Mouse (Mus musculus): ENCODE results near the gene Erc2.

Erc2 gene

GRCm38 (mm10) chr14:28375642-28376091 lies 753.4 kb downstream of the Erc2 start:
- DNase-seq (ENCODE audit: low read depth, low spot score): no peak

GRCm38 (mm10) chr14:28376208-28376805 lies 754.1 kb downstream of the Erc2 start:
- no peak for DNase-seq (ENCODE audit: low read depth, low spot score)

GRCm38 (mm10) chr14:28377519-28377918 lies 755.3 kb downstream of the Erc2 start:
- DNase-seq (ENCODE audit: low read depth, low spot score): no peak

- DNase-seq (ENCODE audit: low read depth, low spot score): no peak
These were observed 757.9 kb downstream of the Erc2 start for GRCm38 (mm10) chr14:28380129-28380528.

- DNase-seq (ENCODE audit: low read depth, low spot score): no peak
These were observed 759.7 kb downstream of the Erc2 start for GRCm38 (mm10) chr14:28381801-28382550.

- DNase-seq (ENCODE audit: low read depth, low spot score): no peak
These were observed 764.8 kb downstream of the Erc2 start for GRCm38 (mm10) chr14:28386815-28387607.

- no peak for DNase-seq (ENCODE audit: low read depth, low spot score)
These were observed 776.7 kb downstream of the Erc2 start for GRCm38 (mm10) chr14:28398915-28399314.

GRCm38 (mm10) chr14:28399897-28400296 lies 777.7 kb downstream of the Erc2 start:
- DNase-seq (ENCODE audit: low read depth, low spot score): no peak

GRCm38 (mm10) chr14:28405277-28405840 lies 783.1 kb downstream of the Erc2 start:
- no peak for DNase-seq (ENCODE audit: low read depth, low spot score)

GRCm38 (mm10) chr14:28409390-28409789 lies 787.2 kb downstream of the Erc2 start:
- no peak for DNase-seq (ENCODE audit: low read depth, low spot score)

GRCm38 (mm10) chr14:28409796-28410347 lies 787.6 kb downstream of the Erc2 start:
- no peak for DNase-seq (ENCODE audit: low read depth, low spot score)

GRCm38 (mm10) chr14:28410789-28411225 lies 788.6 kb downstream of the Erc2 start:
- no peak for DNase-seq (ENCODE audit: low read depth, low spot score)

- DNase-seq (ENCODE audit: low read depth, low spot score): no peak
These were observed 790.2 kb downstream of the Erc2 start for GRCm38 (mm10) chr14:28412252-28412995.

GRCm38 (mm10) chr14:28413516-28413915 lies 791.3 kb downstream of the Erc2 start:
- no peak for DNase-seq (ENCODE audit: low read depth, low spot score)

- DNase-seq (ENCODE audit: low read depth, low spot score): no peak
These were observed 794.8 kb downstream of the Erc2 start for GRCm38 (mm10) chr14:28417019-28417418.

GRCm38 (mm10) chr14:28418497-28418896 lies 796.3 kb downstream of the Erc2 start:
- DNase-seq (ENCODE audit: low read depth, low spot score): no peak

- no peak for DNase-seq (ENCODE audit: low read depth, low spot score)
These were observed 797.0 kb downstream of the Erc2 start for GRCm38 (mm10) chr14:28419188-28419587.

GRCm38 (mm10) chr14:28420596-28420995 lies 798.4 kb downstream of the Erc2 start:
- DNase-seq (ENCODE audit: low read depth, low spot score): no peak

- DNase-seq (ENCODE audit: low read depth, low spot score): no peak
These were observed 804.4 kb downstream of the Erc2 start for GRCm38 (mm10) chr14:28426610-28427009.

GRCm38 (mm10) chr14:28431703-28432309 lies 809.6 kb downstream of the Erc2 start:
- no peak for DNase-seq (ENCODE audit: low read depth, low spot score)

GRCm38 (mm10) chr14:28434996-28435395 lies 812.8 kb downstream of the Erc2 start:
- DNase-seq (ENCODE audit: low read depth, low spot score): no peak

Data from retina, adult 2 months (tissue).